Mouse (Mus musculus): ENCODE measurements around the gene Galm. TPM values are rescaled to one million over a fixed set of nuclear protein-coding genes. Genes with fewer than 3 reads are reported as not detected.

Galm gene
- total RNA-seq (2023; ENCODE audit: inconsistent age) = 1.5 to 2.2 TPM (median 1.8 TPM) in 4 replicates

DNA sequence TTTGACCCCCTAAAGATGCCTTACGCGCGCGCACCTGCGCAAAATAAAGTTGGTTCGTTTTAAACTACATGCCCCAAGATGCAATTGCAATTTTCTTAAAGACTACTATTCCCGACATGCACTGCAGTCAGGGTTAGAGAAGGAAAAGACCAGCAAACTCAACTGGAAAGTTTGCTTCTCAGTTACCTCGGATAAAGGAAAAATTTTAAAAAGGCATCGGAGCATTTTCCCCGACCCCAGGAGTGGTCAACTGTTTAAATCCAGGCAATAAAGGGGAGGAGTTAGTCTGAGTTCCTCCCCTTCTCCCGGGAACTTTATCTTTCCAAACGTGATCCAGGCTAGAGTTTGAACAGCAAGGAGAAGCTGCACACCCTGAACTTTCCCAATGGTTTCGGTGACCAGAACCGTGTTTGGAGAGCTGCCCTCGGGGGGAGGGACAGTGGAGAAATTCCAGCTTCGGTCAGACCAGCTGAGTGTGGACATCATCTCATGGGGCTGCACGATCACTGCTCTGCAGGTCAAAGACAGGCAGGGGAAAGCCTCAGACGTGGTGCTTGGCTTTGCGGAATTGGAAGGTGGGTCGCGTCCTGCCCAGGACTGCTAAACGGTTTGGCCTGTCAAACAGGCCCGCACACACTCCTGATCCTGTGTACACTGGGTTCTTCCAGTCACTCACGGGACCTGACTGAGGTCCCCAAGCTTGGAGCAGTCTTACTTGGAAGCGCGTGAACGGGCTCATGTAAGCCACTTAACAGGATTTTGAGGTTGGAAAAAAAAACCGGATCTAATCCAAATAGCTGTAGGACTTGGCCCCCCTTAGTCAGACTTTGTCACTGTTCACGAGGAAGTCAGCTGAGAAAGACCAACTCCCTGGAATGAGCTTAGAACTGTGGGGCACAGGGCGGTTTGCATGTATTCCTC lies at the start of gene Galm:
TSS of gene Galm (plus strand) at position 141 of the 921 bp plus-strand sequence.

GRCm38 (mm10) chr17:80206671-80207581 lies 79.7 kb downstream of the Galm start, which contains the start of the genes Srsf7 and Ttc39d:
Gene Srsf7 (minus strand): TSS chr17:80207307.
Gene Ttc39d (plus strand): TSS chr17:80207460.

DNA sequence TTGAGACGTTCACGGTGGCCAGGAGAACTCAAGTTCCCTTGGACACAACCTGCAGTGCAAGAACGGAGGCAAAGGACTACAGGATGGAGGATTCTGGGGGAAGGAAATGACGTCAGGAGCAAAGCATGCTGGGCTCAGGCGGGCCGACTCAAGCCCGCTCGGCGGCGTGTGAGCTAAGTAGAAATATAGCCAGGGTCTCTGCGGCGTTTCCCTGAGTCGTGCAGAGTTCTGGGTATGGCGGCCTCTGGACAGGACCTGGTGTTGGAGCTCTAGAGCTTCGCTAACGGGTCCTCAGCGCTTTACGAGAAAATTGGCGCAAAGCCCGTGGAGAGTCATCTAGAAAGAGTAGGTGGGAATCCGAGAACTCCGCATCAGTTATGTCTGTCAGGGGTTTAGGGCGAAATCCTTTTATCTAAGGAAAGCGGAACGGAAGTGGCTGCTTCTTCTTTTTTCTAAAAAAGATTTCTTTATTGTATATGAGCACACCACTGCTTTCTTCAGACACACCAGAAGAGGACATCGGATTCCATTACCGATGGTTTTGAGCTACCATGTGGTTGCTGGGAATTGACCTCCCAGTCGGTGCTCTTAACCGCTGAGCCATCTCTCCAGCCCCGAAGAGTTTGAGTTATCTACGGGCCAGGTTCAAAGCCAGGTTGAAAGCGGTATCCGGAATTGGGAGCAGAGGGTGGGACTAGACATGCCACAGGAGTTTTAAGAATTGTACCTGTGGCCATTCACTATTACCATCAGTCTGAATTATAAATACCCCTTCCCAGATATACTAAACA lies 97.2 kb downstream of the Galm start, which contains the start of gene Gemin6:
TSS of gene Gemin6 (plus strand) at position 116 of the 791 bp plus-strand sequence.

Other genes with a start within 250 kb of the Galm start
- 60.6 to 74.3 TPM (median 70.8 TPM) in 4 replicates for gene Atl2, start 231.3 kb upstream of the Galm start, total RNA-seq (2023; ENCODE audit: inconsistent age)
- 0.38 to 0.57 TPM (median 0.51 TPM) in 3 of 4 replicates, not detected in the other for gene Hnrnpll, start 65.1 kb upstream of the Galm start, total RNA-seq (2023; ENCODE audit: inconsistent age)
- 369 to 391 TPM (median 372 TPM) in 4 replicates for gene Srsf7, start 79.8 kb downstream of the Galm start, total RNA-seq (2023; ENCODE audit: inconsistent age)
- not detected in 4 replicates for gene Ttc39d, start 80.0 kb downstream of the Galm start, total RNA-seq (2023; ENCODE audit: inconsistent age)
- gene Gemin6, start 97.0 kb downstream of the Galm start, total RNA-seq (2023; ENCODE audit: inconsistent age) = 3.4 to 6.0 TPM (median 4.7 TPM) in 4 replicates
- gene Morn2, start 162.7 kb downstream of the Galm start, total RNA-seq (2023; ENCODE audit: inconsistent age) = 1.4 to 2.8 TPM (median 1.8 TPM) in 3 of 4 replicates, not detected in the other
- gene Dhx57, start 163.0 kb downstream of the Galm start, total RNA-seq (2023; ENCODE audit: inconsistent age) = 39.1 to 45.5 TPM (median 43.1 TPM) in 4 replicates
- 0.70 TPM in 1 of 4 replicates, not detected in the others for gene Arhgef33, start 179.9 kb downstream of the Galm start, total RNA-seq (2023; ENCODE audit: inconsistent age)
- gene Gm10190, start 246.1 kb downstream of the Galm start, total RNA-seq (2023; ENCODE audit: inconsistent age) = not detected in 4 replicates